Mouse (Mus musculus): ENCODE measurements around the gene Mpv17l2. TPM values are rescaled to one million over a fixed set of nuclear protein-coding genes. Genes with fewer than 3 reads are reported as not detected.

The Mpv17l2 gene
- polyA plus RNA-seq, 1 experiment from 2014 or later, result 60.4 TPM

DNA sequence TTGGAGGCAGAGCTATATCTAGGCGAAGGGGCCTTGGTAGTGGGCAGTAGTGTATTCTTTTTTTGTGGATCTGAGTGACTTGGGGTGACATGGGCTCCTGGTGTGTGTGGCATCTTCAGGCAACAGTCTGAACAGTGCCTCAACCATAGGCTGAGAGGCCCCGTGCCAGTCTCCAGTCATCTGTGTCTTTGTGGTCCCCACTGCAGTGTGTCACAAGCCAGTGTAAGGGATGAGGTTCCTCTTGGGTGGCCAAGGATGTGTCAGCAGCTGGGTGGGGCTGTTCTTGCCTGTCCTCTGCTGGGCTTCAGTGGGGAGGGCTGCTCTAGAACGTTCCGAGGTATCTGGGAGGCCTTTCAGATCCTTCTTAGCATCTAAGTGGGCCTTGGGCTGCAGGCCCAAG lies 29.8 kb downstream of the Mpv17l2 start:
- H3K36me3 ChIP-seq (ENCODE audit: insufficient read depth, low read length), result no peaks in the 10 kb centered on the region
- H3K27me3 ChIP-seq (ENCODE audit: insufficient read depth, low read length), result peaks cover 7% of the 10 kb centered on the region; the same call in 1 of the 2 replicates
- WGBS, result 75% methylated on average over 4 of the region's 4 CpGs
- H3K9ac ChIP-seq (replicated peaks; ENCODE audit: low read length), result no peak overlapping the region
- no peak overlapping the region for H3K4me3 ChIP-seq (ENCODE audit: low read length)
- no peaks in the 10 kb centered on the region for H3K9me3 ChIP-seq (ENCODE audit: low read length)
- H3K27ac ChIP-seq (ENCODE audit: low read length), result no peak overlapping the region
- H3K4me1 ChIP-seq (ENCODE audit: insufficient read depth, low read length), result 0 out of 2 replicates have a peak, but pooled peaks cover 6% of the 10 kb centered on the region
- H3K4me2 ChIP-seq (replicated peaks; ENCODE audit: low read depth, low read length), result no peak overlapping the region
- no peak for ATAC-seq (ENCODE audit: low FRiP score, low TSS enrichment)

DNA sequence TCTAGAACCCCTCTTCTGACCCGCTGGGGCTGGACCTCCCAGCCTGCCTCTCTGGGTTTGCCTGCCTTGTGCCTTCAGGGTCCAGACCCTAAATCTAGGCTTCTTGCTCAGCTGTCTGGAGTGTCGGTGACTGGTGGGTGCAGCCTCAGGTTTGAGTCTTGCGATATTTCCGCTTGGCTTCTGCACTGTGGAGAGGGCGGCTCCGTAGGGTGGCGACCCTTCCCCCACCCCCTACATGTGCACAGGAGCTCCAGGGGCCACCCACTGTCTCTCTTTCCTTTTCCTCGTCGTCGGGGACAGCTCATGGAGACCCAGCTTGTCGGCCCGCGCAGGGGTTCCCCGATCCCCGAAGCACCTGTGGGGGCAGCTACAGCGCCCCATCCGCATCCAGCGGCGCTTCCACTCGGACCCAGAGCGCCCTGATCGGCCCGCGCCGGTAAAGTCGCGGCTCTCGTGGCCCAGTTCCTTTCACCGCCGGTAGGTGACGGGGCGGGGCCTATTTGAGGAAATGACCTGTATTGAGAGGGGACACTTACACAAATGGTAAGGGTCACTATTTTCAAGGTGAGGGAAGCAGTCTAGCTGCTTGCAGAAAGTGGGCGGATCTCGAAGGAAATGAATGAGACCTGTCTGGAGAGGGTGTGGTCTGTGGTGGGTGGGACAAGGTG lies 30.8 kb downstream of the Mpv17l2 start:
- Histone ChIP-seq H3K4me2 (replicated peaks; ENCODE audit: low read depth, low read length) (peak overlapping the region; percentile 60), H3K27ac (ENCODE audit: low read length) (no peak overlapping the region), H3K9ac (replicated peaks; ENCODE audit: low read length) (peak overlapping the region; percentile 53), H3K9me3 (ENCODE audit: low read length) (no peaks in the 10 kb centered on the region), H3K4me3 (ENCODE audit: low read length) (peak overlapping the region; percentile 41), H3K27me3 (ENCODE audit: insufficient read depth, low read length) (peaks cover 5% of the 10 kb centered on the region; the same call in 1 of the 2 replicates), H3K36me3 (ENCODE audit: insufficient read depth, low read length) (no peaks in the 10 kb centered on the region), H3K4me1 (ENCODE audit: insufficient read depth, low read length) (peaks cover 9% of the 10 kb centered on the region; the same call in 1 of the 2 replicates)
- WGBS, result 3% methylated on average over 34 of the region's 34 CpGs
- ATAC-seq (ENCODE audit: low FRiP score, low TSS enrichment), result peak; percentile 69

DNA sequence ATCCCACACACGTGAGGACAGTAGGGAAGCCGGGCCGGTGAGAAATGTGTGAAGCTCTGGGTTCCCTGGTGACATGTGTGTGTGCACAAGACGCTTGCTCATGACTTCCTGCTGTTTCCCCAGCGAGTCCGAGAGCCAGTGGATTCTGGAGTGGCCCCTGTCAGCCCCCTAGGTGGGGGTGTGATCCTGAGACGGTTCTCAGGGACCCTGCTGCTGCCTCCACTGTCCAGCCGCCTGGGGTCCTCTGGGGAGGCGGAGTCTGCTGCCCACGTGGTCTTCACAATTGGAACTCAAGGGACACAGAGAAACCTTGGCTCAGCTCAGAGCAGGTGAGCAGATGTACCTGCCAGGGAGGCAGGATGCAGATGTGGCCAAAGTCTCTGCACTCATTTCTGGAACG lies 34.0 kb downstream of the Mpv17l2 start:
- WGBS, result 43% methylated on average over 11 of the region's 11 CpGs
- no peak for ATAC-seq (ENCODE audit: low FRiP score, low TSS enrichment)
- no peak overlapping the region for H3K4me2 ChIP-seq (replicated peaks; ENCODE audit: low read depth, low read length)

DNA sequence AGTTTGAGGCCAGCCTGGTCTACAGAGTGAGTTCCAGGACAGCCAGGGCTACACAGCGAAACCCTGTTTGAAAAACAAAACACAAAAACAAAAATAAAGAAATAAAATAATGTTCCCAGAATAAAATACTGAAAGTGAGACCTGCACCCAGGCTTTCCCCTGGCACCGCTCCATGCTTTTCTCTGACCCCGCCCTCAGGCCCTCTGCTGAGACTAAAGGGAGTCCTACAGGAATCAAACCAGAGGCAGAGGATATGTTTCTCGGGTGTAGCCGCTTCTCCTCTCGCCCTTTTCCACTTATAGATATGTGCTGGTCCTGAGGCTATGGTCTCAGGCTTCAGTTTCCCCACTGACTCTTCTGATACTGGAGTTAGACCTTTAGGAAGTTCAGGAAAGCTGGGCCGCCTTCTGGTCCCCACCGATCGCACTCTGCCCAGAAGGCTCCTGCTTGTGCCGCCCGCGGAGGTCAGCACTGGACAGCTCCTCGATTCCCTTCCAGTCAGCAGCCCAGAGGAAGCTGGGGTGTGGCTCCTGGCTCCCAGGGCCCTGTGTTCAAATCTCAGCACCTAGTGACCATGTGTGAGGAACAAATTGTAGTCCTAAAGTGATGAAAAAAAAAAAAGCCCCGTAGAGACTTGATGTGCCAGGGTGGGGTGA lies 34.8 kb downstream of the Mpv17l2 start:
- H3K36me3 ChIP-seq (ENCODE audit: insufficient read depth, low read length), result no peaks in the 10 kb centered on the region
- H3K9me3 ChIP-seq (ENCODE audit: low read length), result no peaks in the 10 kb centered on the region

More for the DNA sequence above, 34.0 kb downstream of the Mpv17l2 start:
- H3K9ac ChIP-seq (replicated peaks; ENCODE audit: low read length), result no peak overlapping the region
- no peaks in the 10 kb centered on the region for H3K9me3 ChIP-seq (ENCODE audit: low read length)
- H3K4me1 ChIP-seq (ENCODE audit: insufficient read depth, low read length), result peaks cover 23% of the 10 kb centered on the region
- H3K27ac ChIP-seq (ENCODE audit: low read length), result no peak overlapping the region
- H3K4me3 ChIP-seq (ENCODE audit: low read length), result no peak overlapping the region
- peaks cover 5% of the 10 kb centered on the region; the same call in 1 of the 2 replicates for H3K27me3 ChIP-seq (ENCODE audit: insufficient read depth, low read length)
- H3K36me3 ChIP-seq (ENCODE audit: insufficient read depth, low read length), result no peaks in the 10 kb centered on the region

DNA sequence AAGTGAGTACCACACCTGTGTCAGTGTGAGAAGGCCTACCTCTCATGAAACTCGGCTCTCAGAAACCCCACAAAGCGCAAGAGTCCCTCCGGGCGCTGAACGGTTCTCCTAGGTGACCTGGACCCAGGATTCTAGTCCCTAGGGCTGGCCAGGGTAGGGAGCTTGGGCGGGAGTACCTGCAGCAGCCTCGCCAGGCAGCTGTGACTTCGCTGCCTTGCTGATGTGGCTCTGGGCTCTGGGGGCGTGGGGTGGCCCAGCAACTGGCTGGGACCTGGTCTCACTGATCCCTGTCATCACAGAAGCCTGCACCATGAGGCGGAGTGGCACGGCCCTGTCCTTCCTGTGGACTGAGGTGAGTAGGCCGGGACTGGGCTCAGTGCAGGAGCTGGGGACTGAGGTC lies 36.5 kb downstream of the Mpv17l2 start:
- ATAC-seq (ENCODE audit: low FRiP score, low TSS enrichment), result peak; percentile 13; the same call in 1 of the 2 replicates
- Histone ChIP-seq H3K4me3 (ENCODE audit: low read length) (peak overlapping the region; percentile 19), H3K36me3 (ENCODE audit: insufficient read depth, low read length) (no peaks in the 10 kb centered on the region), H3K4me2 (replicated peaks; ENCODE audit: low read depth, low read length) (peak overlapping the region; percentile 35), H3K9me3 (ENCODE audit: low read length) (no peaks in the 10 kb centered on the region), H3K9ac (replicated peaks; ENCODE audit: low read length) (peak overlapping the region; percentile 55), H3K27me3 (ENCODE audit: insufficient read depth, low read length) (peaks cover 5% of the 10 kb centered on the region; the same call in 1 of the 2 replicates), H3K4me1 (ENCODE audit: insufficient read depth, low read length) (peaks cover 18% of the 10 kb centered on the region), H3K27ac (ENCODE audit: low read length) (peak overlapping the region; percentile 94)
- WGBS, result 62% methylated on average over 12 of the region's 12 CpGs

More for the DNA sequence above, 34.8 kb downstream of the Mpv17l2 start:
- WGBS, result 26% methylated on average over 14 of the region's 14 CpGs
- ATAC-seq (ENCODE audit: low FRiP score, low TSS enrichment), result no peak
- peaks cover 5% of the 10 kb centered on the region; the same call in 1 of the 2 replicates for H3K27me3 ChIP-seq (ENCODE audit: insufficient read depth, low read length)
- no peak overlapping the region for H3K4me3 ChIP-seq (ENCODE audit: low read length)
- no peak overlapping the region for H3K9ac ChIP-seq (replicated peaks; ENCODE audit: low read length)
- H3K4me1 ChIP-seq (ENCODE audit: insufficient read depth, low read length), result peaks cover 23% of the 10 kb centered on the region
- H3K27ac ChIP-seq (ENCODE audit: low read length), result no peak overlapping the region
- no peak overlapping the region for H3K4me2 ChIP-seq (replicated peaks; ENCODE audit: low read depth, low read length)

DNA sequence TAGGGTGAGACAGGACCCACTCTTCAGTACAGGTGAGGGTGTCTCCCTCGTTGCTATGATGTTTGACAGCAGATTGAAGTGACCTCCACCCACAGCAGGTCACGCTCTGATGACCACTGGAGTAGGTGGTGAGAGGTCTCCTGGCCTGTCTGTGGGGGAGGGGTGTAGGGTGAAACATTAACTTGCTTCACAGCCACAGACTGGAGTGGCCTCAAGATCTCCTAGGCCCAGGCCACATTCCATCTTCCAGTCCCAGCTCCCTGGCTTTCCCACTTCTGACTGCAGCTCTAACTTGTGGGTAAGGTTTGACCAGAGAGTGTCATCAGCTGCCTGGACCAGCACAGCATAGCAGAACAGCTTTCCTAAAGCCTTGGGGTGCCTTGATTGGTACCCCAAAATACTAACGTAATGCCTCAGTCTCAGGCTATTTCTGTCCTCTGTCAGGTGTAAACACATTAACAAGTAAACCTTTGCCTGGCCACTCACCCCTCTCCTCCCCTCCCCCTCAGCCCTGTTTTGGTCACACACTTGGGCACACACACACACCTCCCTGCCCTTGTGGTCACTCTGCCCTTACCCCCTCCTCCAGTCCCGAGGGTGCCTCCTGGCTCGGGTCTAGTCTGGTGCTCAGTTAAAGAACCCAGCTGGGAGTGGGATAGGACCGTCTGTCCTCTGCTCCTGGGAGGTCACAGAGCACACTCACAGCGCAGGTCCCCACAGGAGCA lies 37.1 kb downstream of the Mpv17l2 start, which contains the start of gene Pde4c:
Gene Pde4c, plus strand, starts transcription at position 235 of the 725 bp plus-strand sequence.
- peak; percentile 91 for ATAC-seq (ENCODE audit: low FRiP score, low TSS enrichment)

DNA sequence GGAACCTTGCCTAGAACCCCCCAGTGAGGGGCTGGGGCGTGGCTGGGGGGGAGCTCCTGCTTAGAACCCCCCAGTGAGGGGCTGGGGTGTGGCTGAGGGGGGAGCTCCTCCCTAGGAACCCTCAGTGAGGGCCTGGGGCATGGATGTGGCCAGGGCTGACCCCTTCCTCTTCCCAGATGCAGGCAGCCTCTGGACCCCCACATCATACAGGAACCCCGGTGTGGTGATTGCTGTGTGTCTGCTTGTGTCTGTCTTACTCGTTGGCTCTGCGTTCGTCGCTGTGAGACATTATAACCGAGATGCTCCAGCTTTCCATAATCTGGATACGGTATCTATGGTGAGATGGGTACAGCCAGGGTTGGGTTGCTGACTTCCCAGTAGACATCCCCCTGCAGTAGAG lies 39.1 kb downstream of the Mpv17l2 start:
- H3K9ac ChIP-seq (replicated peaks; ENCODE audit: low read length), result 0 out of 2 replicates have a peak overlapping the region, but pooled peaks have one; percentile 26
- H3K27ac ChIP-seq (ENCODE audit: low read length), result no peak overlapping the region
- peaks cover 18% of the 10 kb centered on the region for H3K4me1 ChIP-seq (ENCODE audit: insufficient read depth, low read length)
- no peak overlapping the region for H3K4me3 ChIP-seq (ENCODE audit: low read length)
- no peaks in the 10 kb centered on the region for H3K36me3 ChIP-seq (ENCODE audit: insufficient read depth, low read length)
- WGBS, result 85% methylated on average over 8 of the region's 8 CpGs
- ATAC-seq (ENCODE audit: low FRiP score, low TSS enrichment), result no peak
- no peak overlapping the region for H3K4me2 ChIP-seq (replicated peaks; ENCODE audit: low read depth, low read length)
- H3K27me3 ChIP-seq (ENCODE audit: insufficient read depth, low read length), result no peaks in the 10 kb centered on the region
- no peaks in the 10 kb centered on the region for H3K9me3 ChIP-seq (ENCODE audit: low read length)

More for the DNA sequence above, 37.1 kb downstream of the Mpv17l2 start, which contains the start of gene Pde4c:
- peak within 1 kb of the TSS; percentile 19 for H3K4me3 ChIP-seq (ENCODE audit: low read length)
- H3K4me2 ChIP-seq (replicated peaks; ENCODE audit: low read depth, low read length), result peak within 1 kb of the TSS; percentile 37
- H3K27ac ChIP-seq (ENCODE audit: low read length), result peak within 1 kb of the TSS; percentile 94
- 32% methylated on average over 7 of the region's 7 CpGs for WGBS
- no peaks in the 10 kb centered on the region for H3K36me3 ChIP-seq (ENCODE audit: insufficient read depth, low read length)
- H3K9me3 ChIP-seq (ENCODE audit: low read length), result no peaks in the 10 kb centered on the region
- peaks cover 18% of the 10 kb centered on the region for H3K4me1 ChIP-seq (ENCODE audit: insufficient read depth, low read length)
- H3K27me3 ChIP-seq (ENCODE audit: insufficient read depth, low read length), result peaks cover 4% of the 10 kb centered on the region; the same call in 1 of the 2 replicates
- H3K9ac ChIP-seq (replicated peaks; ENCODE audit: low read length), result peak within 1 kb of the TSS; percentile 55

DNA sequence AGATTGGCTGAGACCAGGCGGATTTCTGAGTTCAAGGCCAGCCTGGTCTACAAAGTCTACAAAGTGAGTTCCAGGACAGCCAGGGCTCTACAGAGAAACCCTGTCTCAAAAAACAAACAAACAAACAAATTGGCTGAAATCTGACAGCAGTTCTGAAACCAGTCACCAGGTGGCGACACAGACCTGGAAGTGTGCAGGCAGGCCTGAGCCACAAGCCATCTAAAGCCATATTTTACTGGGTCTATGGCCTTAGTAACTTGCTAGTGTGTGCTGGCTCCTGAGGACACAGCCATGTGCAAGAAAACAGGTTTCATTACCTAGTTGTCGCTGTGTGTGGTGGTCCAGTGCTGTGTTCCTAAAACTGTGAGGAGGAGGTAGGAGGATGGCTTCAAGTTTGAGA lies 40.0 kb downstream of the Mpv17l2 start:
- ATAC-seq (ENCODE audit: low FRiP score, low TSS enrichment), result 0 out of 2 replicates have a peak, but pooled peaks have one; percentile 17
- 5% methylated on average over 3 of the region's 3 CpGs for WGBS

DNA sequence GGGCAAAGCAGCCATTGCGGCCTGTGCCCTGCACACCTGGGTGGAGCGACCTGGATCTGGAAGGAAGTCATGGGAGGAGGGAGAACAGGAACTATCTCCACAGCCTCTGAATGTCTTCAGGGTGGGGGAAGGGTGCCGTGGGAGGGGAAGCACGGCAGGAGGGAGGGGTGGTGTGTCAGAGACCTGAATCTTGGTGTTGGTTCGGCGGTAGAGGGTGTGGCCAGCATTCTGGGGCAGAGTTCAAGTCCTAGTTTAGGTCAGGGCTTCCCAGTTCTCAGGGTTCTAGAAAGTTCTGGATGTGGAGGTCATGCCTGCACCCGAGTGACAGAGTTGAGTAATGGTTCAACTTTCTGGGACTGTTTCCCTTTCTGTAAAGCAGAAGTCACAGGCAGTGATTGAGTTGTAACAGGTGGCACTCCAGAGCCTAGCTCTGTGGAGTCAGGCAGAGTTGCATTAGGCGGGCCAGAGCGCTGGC lies 40.9 kb downstream of the Mpv17l2 start:
- Histone ChIP-seq H3K9ac (replicated peaks; ENCODE audit: low read length) (no peak overlapping the region), H3K27me3 (ENCODE audit: insufficient read depth, low read length) (no peaks in the 10 kb centered on the region), H3K27ac (ENCODE audit: low read length) (no peak overlapping the region), H3K4me1 (ENCODE audit: insufficient read depth, low read length) (peaks cover 14% of the 10 kb centered on the region), H3K36me3 (ENCODE audit: insufficient read depth, low read length) (no peaks in the 10 kb centered on the region), H3K4me2 (replicated peaks; ENCODE audit: low read depth, low read length) (no peak overlapping the region), H3K9me3 (ENCODE audit: low read length) (no peaks in the 10 kb centered on the region), H3K4me3 (ENCODE audit: low read length) (no peak overlapping the region)
- WGBS, result 56% methylated on average over 9 of the region's 9 CpGs
- no peak for ATAC-seq (ENCODE audit: low FRiP score, low TSS enrichment)

More for the DNA sequence above, 40.0 kb downstream of the Mpv17l2 start:
- Histone ChIP-seq H3K4me3 (ENCODE audit: low read length) (no peak overlapping the region), H3K9me3 (ENCODE audit: low read length) (no peaks in the 10 kb centered on the region), H3K27me3 (ENCODE audit: insufficient read depth, low read length) (no peaks in the 10 kb centered on the region), H3K4me1 (ENCODE audit: insufficient read depth, low read length) (peaks cover 18% of the 10 kb centered on the region), H3K4me2 (replicated peaks; ENCODE audit: low read depth, low read length) (no peak overlapping the region), H3K27ac (ENCODE audit: low read length) (no peak overlapping the region), H3K36me3 (ENCODE audit: insufficient read depth, low read length) (no peaks in the 10 kb centered on the region), H3K9ac (replicated peaks; ENCODE audit: low read length) (no peak overlapping the region)
